Mouse (Mus musculus) hindbrain, embryonic 13.5 days (tissue): ENCODE data around the gene Pcgf1. TPM values are rescaled to one million over a fixed set of nuclear protein-coding genes. Genes with fewer than 3 reads are reported as not detected.

Source experiments
- ATAC-seq: fragments of 200-750 bp; cut with Nextera tagmentation; 2 replicates; pipeline ENCODE4 v1.8.0; 2017; ENCODE audit warnings: moderate TSS enrichment; ENCODE audit not compliant: low FRiP score
- H3K27ac ChIP-seq: fragments of 300-500 bp; sonication (generic); 2 replicates; pipeline ENCODE4 v1.5.1; 2015; ENCODE audit warnings: inconsistent platforms, mild to moderate bottlenecking, moderate library complexity
- H3K27me3 ChIP-seq: fragments of 300-500 bp; sonication (generic); 2 replicates; pipeline ENCODE4 v1.6.1; 2015; ENCODE audit warnings: mild to moderate bottlenecking, inconsistent platforms
- H3K36me3 ChIP-seq: fragments of 300-500 bp; sonication (generic); 2 replicates; pipeline ENCODE4 v1.6.1; 2015; ENCODE audit warnings: mild to moderate bottlenecking, inconsistent platforms
- H3K4me1 ChIP-seq: fragments of 300-500 bp; sonication (generic); replicated peaks from 2 replicates; pipeline ENCODE4 v1.6.1; 2015; ENCODE audit warnings: inconsistent platforms
- H3K4me2 ChIP-seq: fragments of 300-500 bp; sonication (generic); 2 replicates; pipeline ENCODE4 v1.6.1; 2015; ENCODE audit warnings: inconsistent platforms, mild to moderate bottlenecking, moderate library complexity
- H3K4me3 ChIP-seq: fragments of 300-500 bp; sonication (generic); 2 replicates; pipeline ENCODE4 v1.5.1; 2015; ENCODE audit warnings: mild to moderate bottlenecking, inconsistent platforms
- H3K9ac ChIP-seq: fragments of 300-500 bp; sonication (generic); 2 replicates; pipeline ENCODE4 v1.6.1; 2015; ENCODE audit warnings: mild to moderate bottlenecking, inconsistent platforms
- H3K9me3 ChIP-seq: fragments of 300-500 bp; sonication (generic); 2 replicates; pipeline ENCODE4 v1.6.1; 2016; ENCODE audit warnings: inconsistent platforms
- WGBS: fragments of 180-500 bp; shearing (Covaris S2); methylation state at CpG from one replicate; pipeline ENCODE4 v1.1.7; 2015; 5-methylcytosine and 5-hydroxymethylcytosine counted together
- polyA plus RNA-seq: library from polyadenylated mRNA; unstranded; fragments of >200 nt; fragmentation: Nextera tagmentation; extraction: Ambion mirVana; gene quantifications from 2 replicates; pipeline ENCODE4 v1.2.1, GENCODE M21; 2015

Pcgf1 gene
- polyA plus RNA-seq, 1 experiment from 2014 or later, result 47.1 TPM

DNA sequence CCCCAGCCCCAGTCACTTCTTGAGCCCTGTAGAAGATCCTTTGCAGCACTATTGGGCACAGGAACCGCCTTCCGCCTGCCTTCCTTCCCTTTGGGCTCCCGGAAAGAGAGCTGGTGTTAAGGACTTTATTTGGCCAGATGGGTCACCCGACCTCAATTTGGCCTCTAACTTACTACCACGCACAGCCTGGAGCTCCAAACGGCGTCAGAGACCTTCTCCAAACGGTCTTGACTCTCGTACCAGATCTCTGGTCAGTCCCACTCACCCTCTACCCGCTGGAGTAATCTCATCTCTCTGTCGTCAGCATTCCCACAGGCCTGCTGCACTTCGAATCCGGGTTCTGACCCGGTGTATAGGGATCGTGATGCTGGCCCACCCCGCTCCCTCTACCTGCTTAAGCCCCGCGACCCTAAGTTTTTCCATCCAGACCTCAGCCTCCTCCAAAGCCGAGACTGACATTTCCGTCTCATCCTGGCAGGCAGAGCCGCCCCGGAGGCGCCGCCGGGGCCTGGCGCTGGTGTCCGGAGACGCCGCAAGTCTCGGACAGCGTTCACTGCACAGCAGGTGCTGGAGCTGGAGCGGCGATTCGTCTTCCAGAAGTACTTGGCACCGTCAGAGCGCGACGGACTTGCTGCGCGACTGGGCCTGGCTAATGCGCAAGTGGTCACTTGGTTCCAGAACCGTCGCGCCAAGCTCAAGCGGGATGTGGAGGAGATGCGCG lies 9.7 kb downstream of the Pcgf1 start:
- 1% methylated on average over 47 of the region's 47 CpGs for WGBS
- Histone ChIP-seq H3K9ac (0 out of 2 replicates have a peak overlapping the region, but pooled peaks have one; percentile 55), H3K9me3 (no peaks in the 10 kb centered on the region), H3K4me1 (peaks cover 14% of the 10 kb centered on the region), H3K4me3 (peak overlapping the region; percentile 17), H3K27me3 (peaks cover 98% of the 10 kb centered on the region), H3K36me3 (peaks cover 3% of the 10 kb centered on the region), H3K4me2 (peak overlapping the region; percentile 35), H3K27ac (no peak overlapping the region)
- no peak for ATAC-seq

DNA sequence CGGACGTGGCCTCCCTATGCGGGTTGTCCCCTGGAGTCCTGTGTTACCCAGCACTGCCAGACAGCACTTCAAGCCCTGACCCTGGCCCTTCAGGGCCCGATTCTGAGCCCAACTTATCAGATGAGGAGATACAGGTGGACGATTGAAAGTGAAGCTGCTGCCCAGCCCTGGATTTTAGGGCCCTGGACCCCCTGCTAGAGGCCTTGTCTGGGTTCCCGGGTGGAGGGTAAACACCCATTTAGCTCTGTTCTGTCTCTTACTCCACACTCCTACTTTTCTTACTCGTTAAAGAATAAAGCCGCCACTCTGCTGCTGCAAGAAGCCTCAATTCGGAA lies 10.2 kb downstream of the Pcgf1 start:
- no peaks in the 10 kb centered on the region for H3K36me3 ChIP-seq
- WGBS, result 4% methylated on average over 9 of the region's 9 CpGs
- H3K27me3 ChIP-seq, result peaks cover 98% of the 10 kb centered on the region
- peaks cover 14% of the 10 kb centered on the region for H3K4me1 ChIP-seq
- ATAC-seq, result no peak
- no peak overlapping the region for H3K4me3 ChIP-seq
- H3K9me3 ChIP-seq, result no peaks in the 10 kb centered on the region
- peak overlapping the region; percentile 35; the same call in 1 of the 2 replicates for H3K4me2 ChIP-seq
- 0 out of 2 replicates have a peak overlapping the region, but pooled peaks have one; percentile 55 for H3K9ac ChIP-seq
- H3K27ac ChIP-seq, result no peak overlapping the region

DNA sequence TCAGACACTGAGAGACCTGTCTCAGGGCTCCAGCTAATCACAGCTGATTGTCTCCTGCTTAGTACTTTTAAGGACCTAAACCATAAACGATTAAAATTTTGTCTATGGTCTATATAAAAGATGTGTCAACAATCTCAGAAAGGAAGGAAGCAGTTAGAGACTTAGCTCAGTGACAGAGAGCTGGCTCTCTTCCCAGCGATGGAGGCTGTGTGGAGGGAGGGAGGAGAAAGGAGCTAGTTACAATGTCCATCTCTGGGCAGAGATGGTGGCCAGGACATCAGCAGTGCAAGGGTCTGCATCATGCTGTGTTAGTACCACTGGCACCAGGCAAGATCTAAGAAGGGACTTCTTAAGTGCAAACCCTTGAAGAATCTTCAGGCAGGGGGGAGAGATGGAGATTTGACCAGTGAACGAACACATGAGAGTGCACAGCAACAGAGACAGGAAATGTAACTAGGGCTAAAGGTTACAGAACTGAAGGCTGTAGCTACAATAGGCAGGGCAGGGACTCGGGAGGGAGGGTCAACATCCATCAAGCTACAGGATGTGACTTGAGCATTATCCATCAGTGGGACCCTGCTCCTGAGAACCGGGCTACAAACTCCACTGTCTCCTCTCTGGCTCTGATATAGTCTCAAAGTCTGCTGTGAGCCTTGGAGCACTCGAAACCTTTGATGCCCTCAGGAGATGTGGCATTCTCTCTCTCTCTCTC lies 14.9 kb downstream of the Pcgf1 start:
- H3K27me3 ChIP-seq, result peaks cover 69% of the 10 kb centered on the region
- H3K36me3 ChIP-seq, result no peaks in the 10 kb centered on the region
- H3K9ac ChIP-seq, result no peak overlapping the region
- no peak overlapping the region for H3K4me2 ChIP-seq
- H3K4me3 ChIP-seq, result no peak overlapping the region
- no peak for ATAC-seq
- H3K9me3 ChIP-seq, result no peaks in the 10 kb centered on the region
- H3K4me1 ChIP-seq, result peaks cover 4% of the 10 kb centered on the region
- WGBS, result 43% methylated on average over 6 of the region's 6 CpGs
- no peak overlapping the region for H3K27ac ChIP-seq

DNA sequence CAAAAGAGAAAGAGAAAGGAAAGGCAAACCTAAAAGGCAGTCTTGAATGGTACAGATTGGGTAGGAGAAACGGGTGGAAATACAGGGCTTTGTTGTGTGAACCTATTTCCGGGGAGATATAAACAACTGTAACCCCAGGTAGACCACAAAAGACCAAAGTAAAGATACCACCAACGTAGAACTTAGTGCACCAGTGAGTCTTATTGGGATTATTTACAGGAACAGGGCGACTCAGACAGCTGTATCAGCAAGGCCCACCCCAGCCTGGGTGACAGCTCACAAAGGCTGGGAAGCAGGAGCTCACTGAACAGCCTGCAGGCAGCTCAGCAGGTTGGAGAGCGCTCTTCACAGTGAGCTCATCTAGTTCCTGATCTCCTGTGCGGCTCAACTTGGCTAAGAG lies 18.3 kb downstream of the Pcgf1 start:
- Histone ChIP-seq H3K9ac (no peak overlapping the region), H3K4me1 (0 out of 2 replicates have a peak, but pooled peaks cover 3% of the 10 kb centered on the region), H3K27me3 (peaks cover 35% of the 10 kb centered on the region), H3K4me3 (no peak overlapping the region), H3K27ac (no peak overlapping the region), H3K36me3 (no peaks in the 10 kb centered on the region), H3K9me3 (no peaks in the 10 kb centered on the region), H3K4me2 (no peak overlapping the region)
- ATAC-seq, result no peak
- 44% methylated on average over 6 of the region's 6 CpGs for WGBS

DNA sequence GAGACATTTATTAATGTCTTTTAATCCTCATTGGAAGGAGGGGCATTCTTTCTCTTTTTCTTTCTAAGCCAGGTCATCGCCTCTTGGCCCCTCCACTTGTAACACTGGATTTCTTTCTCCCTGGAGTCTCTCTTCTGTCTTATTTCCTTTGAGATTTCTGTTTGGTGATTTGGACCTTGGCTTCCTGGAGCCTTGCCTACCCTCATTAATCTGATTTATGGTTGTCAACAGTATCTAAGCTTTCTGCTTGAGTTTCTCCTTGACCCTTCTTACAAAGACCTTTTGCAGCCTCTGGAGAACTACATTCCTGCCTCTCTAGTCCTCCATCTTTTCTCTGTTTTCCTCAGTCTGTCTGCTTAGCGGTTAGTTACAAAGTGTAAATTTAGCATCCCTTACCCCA lies 20.7 kb downstream of the Pcgf1 start:
- Histone ChIP-seq H3K4me2 (no peak overlapping the region), H3K4me3 (no peak overlapping the region), H3K27ac (no peak overlapping the region), H3K4me1 (peaks cover 20% of the 10 kb centered on the region), H3K27me3 (peaks cover 15% of the 10 kb centered on the region), H3K36me3 (no peaks in the 10 kb centered on the region), H3K9me3 (no peaks in the 10 kb centered on the region), H3K9ac (no peak overlapping the region)
- no peak for ATAC-seq
- 81% methylated on average over 2 of the region's 2 CpGs for WGBS

DNA sequence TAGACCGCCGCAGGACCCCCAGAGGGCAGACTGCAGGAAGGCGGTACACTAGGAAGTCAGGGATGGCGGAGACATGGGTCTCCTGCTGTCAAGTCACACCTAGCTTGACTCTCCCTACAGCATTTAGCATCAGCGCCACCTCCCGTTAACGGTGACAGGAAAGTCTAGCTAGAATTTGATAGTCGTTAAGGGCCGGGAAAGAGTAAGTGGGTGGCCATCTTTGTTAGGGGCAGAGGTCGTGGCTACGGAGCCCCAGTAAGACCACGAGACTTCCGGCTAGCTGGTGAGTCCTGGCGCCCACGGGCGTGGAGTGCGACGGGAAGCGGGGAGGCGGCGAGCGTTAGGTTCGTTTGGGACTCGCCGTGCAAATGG lies 23.6 kb downstream of the Pcgf1 start, which contains the start of the genes Ccdc142 and Gm42688:
Gene Ccdc142, plus strand, starts transcription at position 286 of the 372 bp plus-strand sequence.
Gene Gm42688, plus strand, starts transcription at position 302 of the 372 bp plus-strand sequence.
- 0% methylated on average over 25 of the region's 25 CpGs for WGBS
- ATAC-seq, result peak; percentile 93
- peak within 1 kb of the TSS; percentile 90 for H3K27ac ChIP-seq
- peaks cover 4% of the 10 kb centered on the region; the same call in 1 of the 2 replicates for H3K27me3 ChIP-seq
- H3K4me1 ChIP-seq, result peaks cover 23% of the 10 kb centered on the region
- peaks cover 9% of the 10 kb centered on the region; the same call in 1 of the 2 replicates for H3K36me3 ChIP-seq
- peak within 1 kb of the TSS; percentile 98 for H3K4me2 ChIP-seq
- H3K9ac ChIP-seq, result peak within 1 kb of the TSS; percentile 92
- no peaks in the 10 kb centered on the region for H3K9me3 ChIP-seq
- peak within 1 kb of the TSS; percentile 80 for H3K4me3 ChIP-seq

DNA sequence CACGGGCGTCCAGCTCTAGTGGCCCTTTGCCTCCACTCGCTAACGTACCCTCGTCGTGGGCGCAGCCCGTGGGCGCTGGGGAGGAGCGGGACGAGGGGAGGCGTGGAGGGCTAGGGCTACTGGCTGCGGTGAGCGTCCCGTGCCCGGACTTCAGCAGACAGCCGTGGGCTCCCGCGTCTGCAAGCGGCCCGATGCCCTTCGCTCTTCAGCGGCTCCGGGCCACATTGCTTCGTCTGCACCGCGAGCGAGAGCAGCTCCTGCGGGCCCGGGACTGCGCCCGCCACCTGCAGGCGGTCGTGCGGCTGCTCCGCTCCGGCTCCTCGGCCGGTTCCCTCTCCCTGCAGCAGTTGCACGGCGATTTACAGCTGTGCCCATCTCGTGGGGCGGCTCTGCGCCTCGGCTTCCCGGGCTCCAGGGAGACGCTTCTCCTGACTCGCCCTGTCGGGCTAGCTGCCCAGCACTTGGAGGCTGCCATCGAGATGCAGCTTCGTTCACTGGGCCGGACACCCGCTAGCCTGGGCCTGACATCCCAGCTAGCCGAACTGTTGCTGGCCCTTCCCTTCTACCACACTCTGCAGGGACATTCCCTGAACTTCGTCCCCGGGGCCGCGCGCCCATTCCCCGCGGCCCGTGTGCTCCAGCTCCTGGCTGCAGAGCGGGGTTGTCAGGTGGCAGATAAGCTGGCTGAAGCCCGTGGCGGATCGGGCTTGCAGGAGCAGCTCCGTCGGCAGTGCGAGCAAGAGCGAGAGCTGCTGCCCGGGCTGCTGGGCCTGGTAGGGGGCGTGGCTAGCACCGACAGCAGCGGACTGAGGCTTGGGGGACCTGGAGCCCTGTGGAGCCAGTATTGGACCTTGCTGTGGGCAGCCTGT lies 24.3 kb downstream of the Pcgf1 start:
- ATAC-seq, result peak; percentile 80
- H3K36me3 ChIP-seq, result peaks cover 13% of the 10 kb centered on the region
- H3K4me1 ChIP-seq, result peaks cover 23% of the 10 kb centered on the region
- peak overlapping the region; percentile 80 for H3K4me3 ChIP-seq
- 1% methylated on average over 64 of the region's 74 CpGs for WGBS
- peak overlapping the region; percentile 92 for H3K9ac ChIP-seq
- H3K9me3 ChIP-seq, result no peaks in the 10 kb centered on the region
- H3K27me3 ChIP-seq, result peaks cover 3% of the 10 kb centered on the region; the same call in 1 of the 2 replicates
- H3K27ac ChIP-seq, result peak overlapping the region; percentile 90
- peak overlapping the region; percentile 98 for H3K4me2 ChIP-seq

DNA sequence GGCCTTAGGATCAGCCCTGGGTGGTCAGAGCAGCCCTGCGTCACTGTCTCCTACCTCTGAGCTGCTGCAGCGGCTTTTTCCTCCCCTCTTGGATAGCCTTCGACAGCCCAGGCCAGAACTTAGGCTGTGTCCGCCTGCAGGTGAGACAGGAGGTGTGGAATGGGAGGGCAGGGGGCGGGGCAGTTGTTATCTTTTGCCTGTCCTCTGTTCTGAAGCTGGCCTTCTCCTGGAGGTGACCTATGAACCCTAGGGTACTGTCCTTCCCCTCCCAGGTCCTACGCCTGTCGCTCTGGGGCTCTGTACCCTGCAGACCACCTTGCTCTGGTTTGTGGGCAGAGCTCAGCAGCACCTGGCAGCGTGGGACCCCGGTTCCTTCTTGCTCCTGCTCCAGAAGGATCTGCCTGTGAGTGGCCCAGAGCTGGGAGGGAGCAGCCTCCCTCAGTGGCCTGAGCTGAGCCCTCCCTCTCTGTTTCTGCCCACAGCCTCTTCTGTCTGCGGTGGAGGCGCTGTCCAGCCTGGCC lies 25.5 kb downstream of the Pcgf1 start:
- Histone ChIP-seq H3K4me3 (peak overlapping the region; percentile 80), H3K9me3 (no peaks in the 10 kb centered on the region), H3K9ac (peak overlapping the region; percentile 92), H3K4me1 (peaks cover 32% of the 10 kb centered on the region), H3K27me3 (peaks cover 3% of the 10 kb centered on the region; the same call in 1 of the 2 replicates), H3K36me3 (peaks cover 19% of the 10 kb centered on the region), H3K4me2 (peak overlapping the region; percentile 98), H3K27ac (no peak overlapping the region)
- no peak for ATAC-seq
- 43% methylated on average over 11 of the region's 11 CpGs for WGBS

DNA sequence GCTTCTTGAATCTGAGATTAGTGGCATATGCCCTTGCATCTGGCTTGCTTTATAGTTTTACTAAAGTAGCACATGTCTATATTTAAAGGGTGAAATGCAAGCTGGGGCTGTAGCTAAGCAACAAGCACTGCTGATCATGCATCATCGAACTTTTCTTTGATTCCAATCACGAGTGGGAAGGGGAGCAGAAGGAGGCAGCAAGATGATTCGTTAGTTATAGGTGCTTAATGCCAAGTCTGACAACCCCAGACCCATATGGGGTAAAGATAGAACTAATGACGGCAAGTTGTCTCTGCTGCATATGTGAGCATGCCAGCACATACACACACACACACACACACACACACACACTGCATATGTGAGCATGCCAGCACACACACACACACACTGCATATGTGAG lies 26.5 kb downstream of the Pcgf1 start:
- WGBS, result 66% methylated on average over 4 of the region's 4 CpGs
- Histone ChIP-seq H3K4me1 (peaks cover 37% of the 10 kb centered on the region), H3K4me3 (no peak overlapping the region), H3K27ac (no peak overlapping the region), H3K27me3 (peaks cover 3% of the 10 kb centered on the region; the same call in 1 of the 2 replicates), H3K9ac (no peak overlapping the region), H3K36me3 (peaks cover 19% of the 10 kb centered on the region), H3K9me3 (no peaks in the 10 kb centered on the region), H3K4me2 (no peak overlapping the region)
- no peak for ATAC-seq

DNA sequence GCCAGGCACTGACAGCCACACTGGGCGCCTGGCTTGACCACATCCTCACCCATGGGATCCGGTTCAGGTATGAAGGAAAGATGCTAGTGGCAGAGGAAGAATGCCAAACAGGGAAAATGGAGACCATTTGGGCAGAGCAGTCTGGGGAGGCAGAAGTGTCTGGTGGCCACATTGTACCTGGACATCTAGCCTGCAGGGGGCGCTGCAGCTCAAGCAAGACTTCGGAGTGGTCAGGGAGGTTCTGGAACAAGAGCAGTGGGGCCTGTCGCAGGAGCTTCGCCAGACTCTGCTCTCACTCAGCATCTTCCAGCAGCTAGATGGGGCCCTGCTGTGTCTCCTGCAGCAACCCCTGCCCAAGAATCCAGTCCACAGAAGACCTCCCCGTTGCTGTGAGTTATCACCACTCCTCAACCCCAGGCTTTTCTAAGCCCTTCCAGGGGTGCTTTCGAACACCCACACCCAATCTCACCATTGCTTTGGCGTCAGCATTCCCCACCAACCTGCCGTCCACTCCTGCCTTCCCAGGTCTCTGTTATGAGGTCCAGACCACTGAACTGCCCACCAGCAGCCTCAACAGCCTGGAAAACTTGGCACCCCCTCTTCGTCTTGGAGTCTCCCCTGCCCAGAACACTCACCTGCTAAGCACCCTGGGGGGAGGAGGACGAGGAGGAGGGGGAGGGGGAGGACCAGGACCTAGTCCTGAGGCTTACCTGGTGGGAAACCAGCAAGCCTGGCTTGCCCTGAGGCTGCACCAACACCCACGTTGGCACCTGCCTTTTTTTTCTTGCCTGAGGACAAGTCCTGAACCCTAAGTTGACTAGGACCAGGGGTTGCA lies 30.1 kb downstream of the Pcgf1 start:
- ATAC-seq, result no peak
- 33% methylated on average over 13 of the region's 13 CpGs for WGBS
- Histone ChIP-seq H3K9ac (peak overlapping the region; percentile 89), H3K4me1 (peaks cover 38% of the 10 kb centered on the region), H3K27ac (peak overlapping the region; percentile 88; the same call in 1 of the 2 replicates), H3K4me2 (peak overlapping the region; percentile 82), H3K9me3 (no peaks in the 10 kb centered on the region), H3K4me3 (peak overlapping the region; percentile 83), H3K27me3 (peaks cover 3% of the 10 kb centered on the region; the same call in 1 of the 2 replicates), H3K36me3 (peaks cover 23% of the 10 kb centered on the region)
